Mouse (Mus musculus) liver, embryonic 11.5 days (tissue): Measurements from ENCODE around the gene Fthl17b. TPM values are rescaled to one million over a fixed set of nuclear protein-coding genes. Genes with fewer than 3 reads are reported as not detected.
"Not testable (repeated sequence)": the region's sequence is repeated elsewhere in the genome, so short reads cannot be mapped to it uniquely, and the experiment has no call there.

Experiments
- ATAC-seq: fragments of 200-750 bp; cut with Nextera tagmentation; replicated peaks from 2 replicates; pipeline ENCODE4 v1.8.0; 2017; ENCODE audit warnings: moderate number of reproducible peaks, mild to moderate bottlenecking, moderate TSS enrichment, moderate library complexity; ENCODE audit not compliant: low FRiP score
- DNase-seq: peaks from one replicate; pipeline ENCODE4 v3.0.0-alpha.2; 2017; ENCODE audit warnings: low spot score
- H3K27ac ChIP-seq: fragments of 300-500 bp; sonication (generic); 2 replicates; pipeline ENCODE4 v1.5.1; 2014; ENCODE audit warnings: mild to moderate bottlenecking, low read depth, low read length, control low read depth
- H3K27me3 ChIP-seq: fragments of 300-500 bp; sonication (generic); replicated peaks from 2 replicates; pipeline ENCODE4 v1.6.1; 2014; ENCODE audit warnings: low read length, mixed read lengths; ENCODE audit not compliant: control insufficient read depth, insufficient read depth
- H3K36me3 ChIP-seq: fragments of 300-500 bp; sonication (generic); 2 replicates; pipeline ENCODE4 v1.6.1; 2014; ENCODE audit warnings: mild to moderate bottlenecking, low read length, moderate library complexity, mixed read lengths; ENCODE audit not compliant: control insufficient read depth, insufficient read depth
- H3K4me1 ChIP-seq: fragments of 300-500 bp; sonication (generic); replicated peaks from 2 replicates; pipeline ENCODE4 v1.6.1; 2014; ENCODE audit warnings: low read length, mixed read lengths; ENCODE audit not compliant: control insufficient read depth, insufficient read depth
- H3K4me2 ChIP-seq: fragments of 300-500 bp; sonication (generic); 2 replicates; pipeline ENCODE4 v1.6.1; 2014; ENCODE audit warnings: mild to moderate bottlenecking, control low read depth, moderate library complexity
- H3K4me3 ChIP-seq: fragments of 300-500 bp; sonication (generic); 2 replicates; pipeline ENCODE4 v1.5.1; 2014; ENCODE audit warnings: low read depth, low read length, control low read depth
- H3K9ac ChIP-seq: fragments of 300-500 bp; sonication (generic); 2 replicates; pipeline ENCODE4 v1.6.1; 2014; ENCODE audit warnings: low read depth, low read length, control low read depth
- H3K9me3 ChIP-seq: fragments of 300-500 bp; sonication (generic); 2 replicates; pipeline ENCODE4 v1.6.1; 2016; ENCODE audit warnings: low read length, inconsistent platforms, mixed read lengths; ENCODE audit not compliant: control insufficient read depth
- WGBS: fragments of 180-500 bp; shearing (Covaris S2); extraction: QIAGEN DNeasy Blood & Tissue Kit; methylation state at CpG from one replicate; pipeline ENCODE4 v1.1.7; 2014; 5-methylcytosine and 5-hydroxymethylcytosine counted together
- polyA plus RNA-seq: library from polyadenylated mRNA; unstranded; fragments of >200 nt; fragmentation: Nextera tagmentation; extraction: Ambion mirVana; gene quantifications from 2 replicates; pipeline ENCODE4 v1.2.1, GENCODE M21; 2014

Fthl17b gene
- polyA plus RNA-seq, result not detected in 2 replicates

DNA sequence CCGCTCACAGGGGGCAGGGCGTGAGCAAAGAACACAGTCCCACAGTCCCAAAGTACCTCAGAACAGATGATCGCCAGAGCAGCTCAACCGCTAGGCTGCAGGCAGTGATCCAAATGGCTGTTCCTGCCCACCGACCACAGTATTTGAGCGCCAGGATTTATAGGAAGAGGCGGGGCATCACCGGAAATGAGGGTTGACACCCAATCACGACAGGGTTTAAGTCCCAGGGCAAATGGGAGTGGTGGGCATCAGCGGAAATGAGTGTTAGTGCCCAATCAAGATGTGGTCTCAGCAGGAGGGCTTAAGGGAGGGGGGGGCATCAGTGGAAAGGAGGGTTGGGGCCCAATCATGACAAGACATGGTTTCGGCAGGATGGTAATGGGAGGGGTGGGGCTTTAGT is at the start of gene Fthl17b:
Fthl17b (minus strand) TSS at position 101 of the 400 bp plus-strand sequence.
- H3K9me3 ChIP-seq, H3K27me3 ChIP-seq, H3K27ac ChIP-seq, H3K4me1 ChIP-seq, H3K4me2 ChIP-seq, DNase-seq, H3K4me3 ChIP-seq, ATAC-seq, H3K36me3 ChIP-seq, H3K9ac ChIP-seq: not testable (repeated sequence)
- WGBS, result 78% methylated on average over 2 of the region's 11 CpGs

DNA sequence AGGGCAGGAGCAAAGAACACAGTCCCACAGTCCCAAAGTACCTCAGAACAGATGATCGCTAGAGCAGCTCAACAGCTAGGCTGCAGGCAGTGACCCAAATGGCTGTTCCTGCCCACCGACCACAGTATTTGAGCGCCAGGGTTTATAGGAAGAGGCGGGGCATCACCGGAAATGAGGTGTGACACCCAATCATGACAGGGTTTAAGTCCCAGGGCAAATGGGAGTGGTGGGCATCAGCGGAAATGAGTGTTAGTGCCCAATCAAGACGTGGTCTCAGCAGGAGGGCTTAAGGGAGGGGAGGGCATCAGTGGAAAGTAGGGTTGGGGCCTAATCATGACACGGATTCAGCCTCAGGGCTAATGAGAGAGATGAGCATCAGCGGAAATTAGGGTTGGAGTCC is 23.9 kb upstream of the Fthl17b start, which contains the start of gene Fthl17d:
Fthl17d (minus strand) TSS at position 101 of the 400 bp plus-strand sequence.
- H3K27ac ChIP-seq, H3K4me2 ChIP-seq, H3K9me3 ChIP-seq, DNase-seq, H3K27me3 ChIP-seq, H3K36me3 ChIP-seq, ATAC-seq, H3K9ac ChIP-seq, H3K4me3 ChIP-seq, H3K4me1 ChIP-seq: not testable (repeated sequence)
- no CpG with 5 or more reads among the region's 9 CpGs for whole genome bisulfite sequencing

DNA sequence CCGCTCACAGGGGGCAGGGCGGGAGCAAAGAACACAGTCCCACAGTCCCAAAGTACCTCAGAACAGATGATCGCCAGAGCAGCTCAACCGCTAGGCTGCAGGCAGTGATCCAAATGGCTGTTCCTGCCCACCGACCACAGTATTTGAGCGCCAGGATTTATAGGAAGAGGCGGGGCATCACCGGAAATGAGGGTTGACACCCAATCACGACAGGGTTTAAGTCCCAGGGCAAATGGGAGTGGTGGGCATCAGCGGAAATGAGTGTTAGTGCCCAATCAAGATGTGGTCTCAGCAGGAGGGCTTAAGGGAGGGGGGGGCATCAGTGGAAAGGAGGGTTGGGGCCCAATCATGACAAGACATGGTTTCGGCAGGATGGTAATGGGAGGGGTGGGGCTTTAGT is 13.7 kb upstream of the Fthl17b start, which contains the start of gene Fthl17c:
Fthl17c (minus strand) TSS at position 101 of the 400 bp plus-strand sequence.
- no CpG with 5 or more reads among the region's 11 CpGs for WGBS
- H3K9ac ChIP-seq, H3K4me2 ChIP-seq, ATAC-seq, H3K4me3 ChIP-seq, H3K27ac ChIP-seq, H3K36me3 ChIP-seq, H3K27me3 ChIP-seq, DNase-seq, H3K4me1 ChIP-seq, H3K9me3 ChIP-seq: not testable (repeated sequence)

DNA sequence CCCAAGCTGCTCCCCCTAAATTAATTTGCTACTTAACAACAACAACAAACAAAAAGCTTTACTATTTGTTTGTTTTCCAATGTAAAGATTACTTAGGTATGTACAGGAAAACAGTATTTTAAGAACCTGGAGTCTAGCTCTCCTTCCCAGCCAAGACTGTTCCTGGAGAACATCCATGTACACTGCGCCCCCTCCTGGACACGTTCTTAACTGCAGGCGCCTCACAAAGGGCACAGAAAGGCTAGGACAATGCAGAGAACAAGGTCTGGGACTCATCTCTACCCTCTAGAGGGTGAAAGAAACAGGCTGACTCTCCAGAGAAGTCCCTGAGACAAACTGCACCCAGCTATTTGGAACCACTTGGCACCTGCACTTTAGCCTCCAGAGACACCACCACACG is 1.8 kb upstream of the Fthl17b start:
- not testable (repeated sequence) for H3K4me2 ChIP-seq, H3K4me1 ChIP-seq, H3K27me3 ChIP-seq, H3K9ac ChIP-seq, ATAC-seq, H3K27ac ChIP-seq, H3K36me3 ChIP-seq, H3K9me3 ChIP-seq, DNase-seq, H3K4me3 ChIP-seq
- 45% methylated on average over 4 of the region's 4 CpGs for WGBS

DNA sequence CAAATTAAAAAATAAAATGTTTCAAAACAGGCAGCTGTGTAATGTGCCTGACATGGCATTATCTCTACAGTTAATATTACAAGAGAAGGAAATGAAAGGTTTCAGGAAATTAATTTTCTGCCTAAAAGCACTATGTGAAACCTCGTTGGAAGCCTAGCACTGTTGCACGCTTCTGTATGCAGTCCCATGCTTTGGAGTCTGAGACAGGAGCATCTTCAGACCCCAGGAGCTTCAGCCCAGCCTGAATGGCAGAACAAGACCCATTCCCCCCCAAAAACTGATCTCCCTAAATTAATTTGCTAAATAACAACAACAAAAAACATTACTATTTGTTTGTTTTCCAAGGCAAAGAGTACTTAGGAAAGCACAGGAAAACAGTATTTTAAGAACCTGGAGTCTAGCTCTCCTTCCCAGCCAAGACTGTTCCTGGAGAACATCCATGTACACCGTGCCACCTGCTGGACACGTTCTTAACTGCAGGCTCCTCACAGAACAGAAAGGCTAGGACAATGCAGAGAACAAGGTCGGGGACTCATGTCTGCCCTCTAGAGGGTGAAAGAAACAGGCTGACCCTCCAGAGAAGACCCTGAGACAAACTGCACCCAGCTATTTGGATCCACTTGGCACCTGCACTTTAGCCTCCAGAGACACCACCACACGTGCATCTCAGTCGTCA is 14.5 kb downstream of the Fthl17b start:
- H3K27me3 ChIP-seq, H3K9me3 ChIP-seq, ATAC-seq, H3K4me2 ChIP-seq, H3K9ac ChIP-seq, H3K27ac ChIP-seq, H3K4me1 ChIP-seq, H3K36me3 ChIP-seq, H3K4me3 ChIP-seq: not testable (repeated sequence)
- WGBS, result 17% methylated on average over 7 of the region's 7 CpGs
- peak; percentile 33 for DNase-seq

DNA sequence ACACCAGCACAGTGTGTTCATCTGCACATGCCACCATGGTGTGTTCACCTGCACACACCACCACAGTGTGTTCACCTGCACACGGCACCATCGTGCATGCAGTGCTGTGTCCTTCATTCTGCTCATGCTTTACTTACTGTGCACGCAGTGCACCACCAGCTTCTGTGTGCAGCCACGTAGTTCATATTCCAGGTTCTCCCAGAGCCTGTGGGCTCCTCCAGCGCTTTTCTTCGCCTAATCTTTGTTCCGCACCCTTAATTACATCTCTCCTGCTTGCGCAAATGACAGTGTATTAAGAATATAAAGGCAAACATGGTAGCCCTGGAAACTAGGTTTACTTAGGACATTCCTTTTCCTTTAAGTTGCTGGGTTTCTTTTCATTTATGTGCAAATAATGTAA is 18.7 kb downstream of the Fthl17b start:
- no peak for DNase-seq
- no peak overlapping the region for H3K9ac ChIP-seq
- H3K27me3 ChIP-seq, result no peaks in the 10 kb centered on the region
- H3K4me3 ChIP-seq, result no peak overlapping the region
- no peaks in the 10 kb centered on the region for H3K4me1 ChIP-seq
- no peaks in the 10 kb centered on the region for H3K36me3 ChIP-seq
- H3K9me3 ChIP-seq, result no peaks in the 10 kb centered on the region
- 81% methylated on average over 8 of the region's 8 CpGs for WGBS
- no peak for ATAC-seq
- H3K4me2 ChIP-seq, result no peak overlapping the region
- no peak overlapping the region for H3K27ac ChIP-seq

DNA sequence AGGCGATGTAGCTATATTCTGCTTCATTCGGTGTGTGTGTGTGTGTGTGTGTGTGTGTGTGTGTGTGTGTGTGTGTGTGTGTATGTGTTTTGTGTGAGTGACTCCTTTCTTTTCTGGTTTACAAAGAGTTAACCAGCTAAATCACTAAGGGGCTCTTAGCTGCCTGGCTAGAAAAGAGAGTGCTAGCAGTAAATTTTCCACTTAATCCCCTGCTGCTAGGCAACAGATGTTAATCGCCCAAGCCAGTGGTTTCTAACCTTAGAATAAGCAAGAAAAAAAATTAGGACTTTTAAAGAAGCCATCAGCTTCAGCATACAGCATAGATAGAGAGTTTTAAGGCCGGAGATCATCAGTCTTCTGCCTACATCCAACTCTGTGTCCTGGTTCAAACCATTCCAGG is 35.5 kb downstream of the Fthl17b start:
- Histone ChIP-seq H3K36me3 (no peaks in the 10 kb centered on the region), H3K4me1 (no peaks in the 10 kb centered on the region), H3K9ac (no peak overlapping the region), H3K4me3 (no peak overlapping the region), H3K9me3 (no peaks in the 10 kb centered on the region), H3K27me3 (no peaks in the 10 kb centered on the region), H3K27ac (no peak overlapping the region), H3K4me2 (no peak overlapping the region)
- DNase-seq (no peak), ATAC-seq (no peak)
- WGBS, result 55% methylated on average over 4 of the region's 4 CpGs

DNA sequence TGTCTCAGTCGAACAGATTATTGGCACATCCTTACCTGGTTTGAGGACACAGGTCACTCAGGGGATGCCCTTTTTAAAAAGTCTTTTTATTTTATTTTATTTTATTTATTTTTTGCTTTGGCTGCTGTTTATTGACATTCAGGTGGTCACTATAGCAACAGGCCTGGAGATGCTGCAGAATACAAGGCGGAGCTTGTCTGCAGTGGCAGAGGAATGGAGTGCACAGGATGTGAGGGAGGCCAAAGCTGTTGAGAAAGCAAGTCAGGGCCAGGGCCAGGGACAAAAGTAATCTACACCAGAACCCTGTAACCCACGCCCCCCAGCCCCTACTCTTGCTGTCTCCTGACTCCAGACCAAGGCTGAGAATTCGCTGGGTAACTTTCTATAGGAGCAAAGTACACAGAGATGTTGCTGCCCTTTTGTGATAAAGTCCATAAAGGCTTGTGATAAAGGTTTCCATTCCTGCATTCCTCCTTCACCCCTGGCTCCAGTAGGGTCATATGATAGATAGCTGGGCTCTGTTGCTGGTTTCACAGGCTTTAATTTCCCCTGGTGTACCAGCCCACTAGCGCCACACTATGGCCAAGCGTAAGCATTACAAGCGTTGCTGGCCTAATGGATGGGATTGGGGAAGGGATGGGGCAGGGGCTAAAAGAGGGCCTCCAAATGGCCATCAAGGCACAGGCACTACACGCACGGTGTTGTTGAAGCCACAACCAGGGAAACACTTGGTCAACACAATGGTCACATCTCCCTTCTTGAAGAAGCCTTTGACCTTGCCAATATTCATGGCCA is 40.8 kb downstream of the Fthl17b start:
- no peak for DNase-seq
- H3K27me3 ChIP-seq, result no peaks in the 10 kb centered on the region

More for the DNA sequence above, 40.8 kb downstream of the Fthl17b start:
- no peak overlapping the region for H3K4me2 ChIP-seq
- H3K36me3 ChIP-seq, result no peaks in the 10 kb centered on the region
- H3K9me3 ChIP-seq, result no peaks in the 10 kb centered on the region
- H3K4me1 ChIP-seq, result no peaks in the 10 kb centered on the region
- H3K9ac ChIP-seq, result no peak overlapping the region
- H3K4me3 ChIP-seq, result no peak overlapping the region
- ATAC-seq, result no peak
- 50% methylated on average over 8 of the region's 9 CpGs for WGBS
- no peak overlapping the region for H3K27ac ChIP-seq
